Mouse (Mus musculus) C2C12 (cell line): ENCODE results near the gene Cnnm1.

ENCODE experiments used
- CEBPB ChIP-seq: IDR thresholded peaks from one replicate; pipeline ENCODE4 v1.6.1; 2011; ENCODE audit warnings: low read depth, mild to moderate bottlenecking, control low read depth, moderate library complexity
- CTCF ChIP-seq: IDR thresholded peaks from one replicate; pipeline ENCODE4 v1.5.1; 2011; ENCODE audit not compliant: control insufficient read depth, insufficient read depth, insufficient read length
- FOSL1 ChIP-seq: IDR thresholded peaks from one replicate; pipeline ENCODE4 v1.8.0; 2011; ENCODE audit warnings: mild to moderate bottlenecking, low read length; ENCODE audit not compliant: poor library complexity, insufficient read depth, severe bottlenecking
- MAX ChIP-seq: IDR thresholded peaks from one replicate; pipeline ENCODE4 v1.6.1; 2011; ENCODE audit warnings: mild to moderate bottlenecking, control low read depth
- MYOD1 ChIP-seq: IDR thresholded peaks from one replicate; pipeline ENCODE4 v1.6.1; 2011; ENCODE audit warnings: low read depth; ENCODE audit not compliant: control insufficient read depth, insufficient read length
- MYOG ChIP-seq: IDR thresholded peaks from one replicate; pipeline ENCODE4 v1.6.1; 2011; ENCODE audit not compliant: control insufficient read depth, insufficient read length; ENCODE audit errors: extremely low read depth
- USF1 ChIP-seq: IDR thresholded peaks from one replicate; pipeline ENCODE4 v1.6.1; 2011; ENCODE audit warnings: low read depth, mild to moderate bottlenecking, control low read depth, moderate library complexity

- no peak for TF ChIP-seq CTCF
- TF ChIP-seq USF1, result no peak
- TF ChIP-seq MAX, result no peak
- TF ChIP-seq CEBPB, result no peak
- no peak for TF ChIP-seq FOSL1
- TF ChIP-seq MYOG, result no peak
- no peak for TF ChIP-seq MYOD1
Measured at GRCm38 (mm10) chr19:43465601-43466255, 25.5 kb downstream of the Cnnm1 start.
